Mouse (Mus musculus) heart, adult 2 months (tissue): ENCODE results near the gene Kcnab3.

Experiments used
- CTCF ChIP-seq: fragments of 200-600 bp; IDR thresholded peaks from 2 replicates; pipeline ENCODE4 v1.8.1; 2022; ENCODE audit warnings: antibody characterized with exemption, mild to moderate bottlenecking, moderate library complexity
- EP300 ChIP-seq: fragments of 200-500 bp; IDR thresholded peaks from 2 replicates; pipeline ENCODE4 v1.6.1; 2011; ENCODE audit warnings: low read depth, low read length, control low read depth; ENCODE audit not compliant: insufficient read depth
- POLR2A ChIP-seq: fragments of 200-500 bp; IDR thresholded peaks from 2 replicates; pipeline ENCODE4 v1.6.1; 2011; ENCODE audit warnings: mild to moderate bottlenecking, low read depth, low read length, control low read depth; ENCODE audit not compliant: insufficient read depth

DNA sequence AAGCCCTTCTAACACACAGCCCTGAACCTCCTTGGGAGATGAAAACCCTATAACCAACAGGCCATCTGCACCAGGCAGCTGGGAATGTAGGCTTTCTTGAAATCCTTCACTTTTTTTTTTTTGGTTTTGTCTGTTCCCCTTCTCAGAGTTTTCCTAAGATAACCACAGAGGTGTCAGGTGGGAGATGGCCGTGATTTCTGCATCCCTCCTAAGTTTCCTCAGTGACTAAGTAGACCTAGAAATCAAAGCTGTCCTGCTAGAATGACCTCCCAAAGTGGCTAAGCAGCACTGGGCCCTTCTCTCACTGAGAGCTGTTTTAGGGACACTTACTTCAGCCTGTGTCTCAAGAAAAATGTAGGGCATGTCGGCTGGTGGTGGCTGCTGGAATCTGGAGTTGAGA is 28.3 kb upstream of the Kcnab3 start:
- TF ChIP-seq POLR2A (no peak), CTCF (no peak), EP300 (no peak)
